Mouse (Mus musculus): Measurements from ENCODE around the gene Nck2.

The Nck2 gene

GRCm38 (mm10) chr1:43589910-43590309 is 145.5 kb downstream of the Nck2 start:
- DNase-seq = no peak

- no peak for DNase-seq
These were observed 146.3 kb downstream of the Nck2 start for GRCm38 (mm10) chr1:43590727-43591126.

GRCm38 (mm10) chr1:43593069-43593468 is 148.7 kb downstream of the Nck2 start:
- no peak for DNase-seq

GRCm38 (mm10) chr1:43594738-43595137 is 150.4 kb downstream of the Nck2 start:
- DNase-seq = no peak

GRCm38 (mm10) chr1:43597731-43598130 is 153.4 kb downstream of the Nck2 start:
- no peak for DNase-seq

- no peak for DNase-seq
These were observed 155.1 kb downstream of the Nck2 start for GRCm38 (mm10) chr1:43599483-43599882.

- DNase-seq = no peak
These were observed 156.7 kb downstream of the Nck2 start for GRCm38 (mm10) chr1:43601054-43601453.

- DNase-seq = no peak
These were observed 171.6 kb downstream of the Nck2 start for GRCm38 (mm10) chr1:43615948-43616347.

Measured in lung, postnatal 14 days (tissue).